Mouse (Mus musculus) intestine, embryonic 14.5 days (tissue): ENCODE data around the gene Icam5. TPM values are rescaled to one million over a fixed set of nuclear protein-coding genes. Genes with fewer than 3 reads are reported as not detected.

Source experiments
- ATAC-seq: fragments of 200-750 bp; cut with Nextera tagmentation; replicated peaks from 2 replicates; pipeline ENCODE4 v1.8.0; 2017; ENCODE audit warnings: low read depth, moderate number of reproducible peaks, moderate TSS enrichment, moderate library complexity; ENCODE audit not compliant: low FRiP score, low TSS enrichment
- DNase-seq: peaks from one replicate; pipeline ENCODE4 v3.0.0-alpha.2; 2018; ENCODE audit warnings: low spot score
- H3K27ac ChIP-seq: fragments of 300-500 bp; sonication (generic); 2 replicates; pipeline ENCODE4 v1.5.1; 2014; ENCODE audit warnings: low read depth, mild to moderate bottlenecking, control low read depth
- H3K27me3 ChIP-seq: fragments of 300-500 bp; sonication (generic); replicated peaks from 2 replicates; pipeline ENCODE4 v1.6.1; 2014; ENCODE audit warnings: low read length, control low read depth; ENCODE audit not compliant: control insufficient read depth, insufficient read depth
- H3K36me3 ChIP-seq: fragments of 300-500 bp; sonication (generic); 2 replicates; pipeline ENCODE4 v1.6.1; 2014; ENCODE audit warnings: low read length, control low read depth; ENCODE audit not compliant: control insufficient read depth, insufficient read depth
- H3K4me1 ChIP-seq: fragments of 300-500 bp; sonication (generic); replicated peaks from 2 replicates; pipeline ENCODE4 v1.6.1; 2014; ENCODE audit warnings: low read length, control low read depth, mixed read lengths; ENCODE audit not compliant: control insufficient read depth, insufficient read depth
- H3K4me2 ChIP-seq: fragments of 300-500 bp; sonication (generic); 2 replicates; pipeline ENCODE4 v1.6.1; 2014; ENCODE audit warnings: low read length
- H3K4me3 ChIP-seq: fragments of 300-500 bp; sonication (generic); 2 replicates; pipeline ENCODE4 v1.5.1; 2014; ENCODE audit warnings: low read depth, low read length, control low read depth, mixed read lengths
- H3K9ac ChIP-seq: fragments of 300-500 bp; sonication (generic); 2 replicates; pipeline ENCODE4 v1.6.1; 2014; ENCODE audit warnings: mild to moderate bottlenecking, low read length
- H3K9me3 ChIP-seq: fragments of 300-500 bp; sonication (generic); 2 replicates; pipeline ENCODE4 v1.6.1; 2016; ENCODE audit warnings: low read length, control low read depth; ENCODE audit not compliant: control insufficient read depth
- WGBS: fragments of 180-500 bp; shearing (Covaris S2); extraction: QIAGEN DNeasy Blood & Tissue Kit; methylation state at CpG from one replicate; pipeline ENCODE4 v1.1.7; 2014; 5-methylcytosine and 5-hydroxymethylcytosine counted together
- polyA plus RNA-seq: library from polyadenylated mRNA; unstranded; fragments of >200 nt; fragmentation: Nextera tagmentation; extraction: Ambion mirVana; gene quantifications from 2 replicates; pipeline ENCODE4 v1.2.1, GENCODE M21; 2014

Gene Icam5
- polyA plus RNA-seq, 1 experiment from 2014 or later, result 0.12 TPM

DNA sequence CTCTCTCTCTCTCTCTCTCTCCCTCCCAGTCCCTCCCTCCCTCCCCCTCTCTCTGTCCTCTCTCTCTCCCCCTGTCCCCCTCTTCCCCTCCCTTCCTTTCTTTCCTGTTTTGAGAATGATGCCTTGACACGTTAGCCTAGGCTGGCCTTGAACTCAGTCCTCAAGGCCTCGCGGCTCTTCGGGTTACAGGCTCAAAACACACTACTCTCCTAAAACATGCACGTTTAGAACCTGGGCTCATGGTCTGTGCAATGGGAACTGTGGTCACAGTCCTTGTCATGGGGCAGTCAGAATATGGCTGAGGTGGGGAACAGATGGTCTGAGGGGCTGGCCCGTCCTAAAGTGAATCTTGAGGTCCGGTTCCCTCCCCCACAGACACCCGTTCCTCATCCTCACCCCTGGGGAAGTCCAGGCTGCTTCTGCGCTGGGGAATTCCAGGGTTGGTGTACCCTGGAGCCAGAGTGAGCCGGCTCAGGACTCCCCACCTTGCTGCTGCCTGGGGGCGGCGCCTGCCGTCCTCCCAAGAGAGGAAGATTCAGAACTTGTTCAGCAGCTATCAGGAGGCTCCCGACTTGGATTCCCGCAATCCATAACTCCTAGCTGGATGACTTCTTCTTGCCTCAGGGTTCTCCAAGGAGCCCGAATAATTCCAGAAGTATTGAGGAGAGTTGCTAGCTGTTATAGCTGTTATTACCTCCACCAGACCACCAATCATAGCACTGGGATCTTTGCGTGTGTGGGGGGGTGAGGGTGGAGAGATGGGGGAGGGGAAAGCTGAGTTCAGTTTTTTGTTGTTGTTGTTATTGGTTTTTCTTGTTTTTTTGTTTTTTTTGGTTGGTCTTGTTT, 15.3 kb upstream of the Icam5 start:
- Histone ChIP-seq H3K4me3 (peak overlapping the region; percentile 38), H3K27me3 (peaks cover 41% of the 10 kb centered on the region), H3K27ac (no peak overlapping the region), H3K9me3 (no peaks in the 10 kb centered on the region), H3K36me3 (no peaks in the 10 kb centered on the region), H3K9ac (no peak overlapping the region), H3K4me1 (peaks cover 11% of the 10 kb centered on the region; the same call in 1 of the 2 replicates), H3K4me2 (peak overlapping the region; percentile 64)
- WGBS, result 5% methylated on average over 17 of the region's 17 CpGs
- DNase-seq (no peak), ATAC-seq (no peak)

DNA sequence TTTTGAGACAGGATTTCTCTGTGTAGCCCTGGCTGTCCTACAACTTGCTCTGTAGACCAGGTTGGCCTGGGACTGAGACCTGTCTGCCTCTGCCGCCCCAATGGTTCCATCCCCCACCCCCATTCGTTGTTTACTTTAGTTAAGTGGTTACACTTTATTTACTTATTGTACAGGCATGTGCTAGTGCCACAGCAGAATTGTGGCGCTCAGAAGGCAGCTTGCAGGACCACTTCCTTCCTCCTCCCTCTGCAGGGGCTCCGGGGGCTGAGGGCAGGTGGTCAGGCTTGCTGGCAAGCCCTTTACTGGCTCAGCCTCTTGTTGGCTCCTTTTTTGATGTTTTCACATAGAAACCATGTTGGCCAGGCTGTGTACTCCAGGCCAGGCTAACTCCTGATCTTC, 14.7 kb upstream of the Icam5 start:
- H3K9ac ChIP-seq, result no peak overlapping the region
- H3K36me3 ChIP-seq, result no peaks in the 10 kb centered on the region
- no peak overlapping the region for H3K27ac ChIP-seq
- peak overlapping the region; percentile 38; the same call in 1 of the 2 replicates for H3K4me3 ChIP-seq
- peak overlapping the region; percentile 64; the same call in 1 of the 2 replicates for H3K4me2 ChIP-seq
- no peaks in the 10 kb centered on the region for H3K9me3 ChIP-seq
- H3K27me3 ChIP-seq, result peaks cover 41% of the 10 kb centered on the region
- WGBS, result 25% methylated on average over 4 of the region's 4 CpGs
- ATAC-seq (no peak), DNase-seq (no peak)
- H3K4me1 ChIP-seq, result peaks cover 11% of the 10 kb centered on the region; the same call in 1 of the 2 replicates

DNA sequence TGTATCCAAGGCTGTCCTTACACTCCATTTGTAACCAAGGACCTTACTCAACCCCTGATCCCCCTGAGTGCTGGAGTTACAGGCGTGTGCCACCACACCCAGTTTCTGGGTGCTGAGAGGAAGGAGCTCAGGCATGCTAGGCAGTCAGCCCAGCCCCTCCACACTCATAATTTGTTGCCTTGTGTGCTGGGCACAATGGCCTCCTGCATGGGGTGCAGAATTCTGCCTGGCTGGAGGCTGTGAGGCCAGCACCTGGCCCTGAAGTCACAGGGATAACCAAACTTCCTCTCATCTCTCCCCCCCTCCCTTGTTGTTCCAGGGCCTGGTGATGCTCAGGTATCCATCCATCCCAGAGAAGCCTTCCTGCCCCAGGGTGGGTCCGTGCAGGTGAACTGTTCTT, 13.3 kb upstream of the Icam5 start:
- 81% methylated on average over 2 of the region's 2 CpGs for WGBS
- no peak overlapping the region for H3K4me2 ChIP-seq
- no peaks in the 10 kb centered on the region for H3K36me3 ChIP-seq
- H3K9ac ChIP-seq, result no peak overlapping the region
- H3K4me1 ChIP-seq, result peaks cover 11% of the 10 kb centered on the region; the same call in 1 of the 2 replicates
- ATAC-seq, result no peak
- H3K4me3 ChIP-seq, result no peak overlapping the region
- no peaks in the 10 kb centered on the region for H3K9me3 ChIP-seq
- no peak for DNase-seq
- H3K27ac ChIP-seq, result no peak overlapping the region
- peaks cover 41% of the 10 kb centered on the region for H3K27me3 ChIP-seq

DNA sequence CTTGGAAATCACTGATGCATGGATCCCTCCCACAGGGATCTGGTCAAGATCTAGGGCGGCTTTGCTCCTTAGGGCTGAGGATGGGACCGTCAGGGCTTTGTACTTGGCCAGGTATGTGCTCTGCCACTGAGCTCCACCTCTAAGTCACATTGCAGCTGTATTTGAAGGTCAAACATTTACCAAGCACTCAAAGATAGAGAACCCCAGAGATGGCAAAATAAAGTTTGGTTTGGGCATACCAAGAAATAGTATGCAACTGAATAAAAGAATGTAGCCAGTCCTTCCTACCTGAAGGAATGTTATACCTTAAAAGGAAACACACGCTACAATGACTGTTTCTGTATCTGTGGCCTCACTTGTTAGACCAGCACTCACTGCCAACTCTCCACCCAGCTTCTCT, 10.5 kb upstream of the Icam5 start:
- ATAC-seq (no peak), DNase-seq (no peak)
- H3K27ac ChIP-seq, result no peak overlapping the region
- WGBS, result 71% methylated on average over 3 of the region's 3 CpGs
- H3K4me3 ChIP-seq, result no peak overlapping the region
- H3K9ac ChIP-seq, result no peak overlapping the region
- no peaks in the 10 kb centered on the region for H3K36me3 ChIP-seq
- H3K9me3 ChIP-seq, result no peaks in the 10 kb centered on the region
- H3K27me3 ChIP-seq, result peaks cover 17% of the 10 kb centered on the region
- H3K4me1 ChIP-seq, result no peaks in the 10 kb centered on the region
- H3K4me2 ChIP-seq, result no peak overlapping the region

DNA sequence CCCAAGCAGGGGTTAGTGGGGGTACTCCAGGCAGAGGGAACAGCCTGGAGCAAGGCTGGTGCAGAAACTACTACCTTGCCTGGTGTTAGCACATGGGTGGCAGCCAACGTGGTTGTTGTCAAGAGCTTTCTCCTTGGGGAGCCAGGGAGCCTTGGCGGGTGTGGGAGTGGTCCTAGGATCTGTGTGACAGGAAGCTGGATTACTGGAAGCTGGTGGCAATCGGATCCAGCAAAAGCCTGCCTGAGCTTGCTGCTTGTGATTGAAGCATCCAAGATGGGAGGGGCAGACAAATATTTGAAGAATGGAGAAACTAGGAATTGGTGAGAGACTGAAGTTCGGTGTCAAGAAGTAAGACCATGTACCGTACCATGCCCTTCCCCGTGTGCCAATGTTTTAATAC, 9.6 kb upstream of the Icam5 start:
- Histone ChIP-seq H3K4me3 (no peak overlapping the region), H3K27ac (no peak overlapping the region), H3K4me1 (no peaks in the 10 kb centered on the region), H3K36me3 (no peaks in the 10 kb centered on the region), H3K4me2 (no peak overlapping the region), H3K27me3 (peaks cover 8% of the 10 kb centered on the region), H3K9me3 (no peaks in the 10 kb centered on the region), H3K9ac (no peak overlapping the region)
- WGBS, result 51% methylated on average over 6 of the region's 6 CpGs
- DNase-seq (no peak), ATAC-seq (no peak)

DNA sequence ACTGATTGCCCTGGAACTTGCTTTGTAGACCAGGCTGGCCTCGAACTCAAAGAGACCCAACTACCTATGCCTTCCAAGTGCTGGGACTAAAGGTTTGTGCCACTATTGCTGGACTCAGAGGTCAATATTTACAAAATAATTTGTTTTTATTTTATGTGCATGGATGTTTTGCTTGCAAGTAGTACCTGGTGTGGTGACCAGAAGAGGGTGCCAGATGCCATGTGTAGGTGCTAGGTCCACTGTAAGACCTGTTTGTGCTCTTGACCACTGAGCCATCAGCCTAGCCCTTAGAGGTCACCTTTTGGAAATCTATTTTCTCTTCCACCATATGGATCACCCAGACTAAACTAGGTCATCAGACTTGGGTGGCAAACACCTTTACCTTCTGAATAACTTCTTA, 9.1 kb upstream of the Icam5 start:
- Histone ChIP-seq H3K9ac (no peak overlapping the region), H3K4me3 (no peak overlapping the region), H3K27ac (no peak overlapping the region), H3K36me3 (no peaks in the 10 kb centered on the region), H3K27me3 (peaks cover 5% of the 10 kb centered on the region), H3K9me3 (no peaks in the 10 kb centered on the region), H3K4me2 (no peak overlapping the region), H3K4me1 (no peaks in the 10 kb centered on the region)
- ATAC-seq (no peak), DNase-seq (no peak)
- 84% methylated on average over 1 of the region's 1 CpGs for WGBS

DNA sequence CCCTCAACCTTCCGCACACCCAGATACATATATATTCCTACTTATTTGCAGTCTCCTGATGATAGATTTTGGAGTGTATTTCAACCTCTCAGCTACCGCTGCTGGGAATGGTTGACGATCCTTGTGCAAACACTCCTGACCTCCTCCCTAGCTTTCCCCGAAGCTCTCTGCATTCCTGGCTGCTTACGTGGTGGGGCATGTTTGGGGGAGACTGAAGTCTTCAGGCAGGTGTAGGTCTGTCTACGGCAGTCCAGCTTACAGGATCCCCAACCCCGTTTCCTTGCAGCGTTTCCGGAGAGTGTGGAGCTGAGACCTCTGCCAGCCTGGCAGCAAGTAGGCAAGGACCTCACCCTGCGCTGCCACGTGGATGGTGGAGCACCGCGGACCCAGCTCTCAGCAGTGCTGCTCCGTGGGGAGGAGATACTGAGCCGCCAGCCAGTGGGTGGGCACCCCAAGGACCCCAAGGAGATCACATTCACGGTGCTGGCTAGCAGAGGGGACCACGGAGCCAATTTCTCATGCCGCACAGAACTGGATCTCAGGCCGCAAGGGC, 6.5 kb upstream of the Icam5 start:
- Histone ChIP-seq H3K36me3 (no peaks in the 10 kb centered on the region), H3K9ac (0 out of 2 replicates have a peak overlapping the region, but pooled peaks have one; percentile 5), H3K27me3 (peaks cover 14% of the 10 kb centered on the region), H3K27ac (0 out of 2 replicates have a peak overlapping the region, but pooled peaks have one; percentile 3), H3K4me3 (no peak overlapping the region), H3K4me1 (peaks cover 14% of the 10 kb centered on the region), H3K4me2 (no peak overlapping the region; the same call in 1 of the 2 replicates), H3K9me3 (no peaks in the 10 kb centered on the region)
- DNase-seq (no peak), ATAC-seq (peak; percentile 17; the same call in 1 of the 2 replicates)
- WGBS, result 56% methylated on average over 19 of the region's 19 CpGs

DNA sequence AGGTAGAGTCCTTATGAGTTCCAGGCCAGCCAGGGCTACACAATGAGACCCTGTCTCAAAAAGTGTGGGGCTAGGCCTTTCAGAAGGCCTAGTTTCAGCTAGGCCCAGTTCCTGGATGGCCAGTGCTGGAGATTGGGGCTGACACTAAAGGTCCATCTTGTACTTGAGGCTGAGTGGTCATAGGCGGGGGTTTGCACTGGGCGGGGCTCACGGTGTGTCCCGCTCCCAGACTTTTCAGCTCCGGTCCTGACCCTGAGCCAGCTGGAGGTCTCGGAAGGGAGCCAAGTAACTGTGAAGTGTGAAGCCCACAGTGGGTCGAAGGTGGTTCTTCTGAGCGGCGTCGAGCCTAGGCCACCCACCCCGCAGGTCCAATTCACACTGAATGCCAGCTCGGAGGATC, 5.0 kb upstream of the Icam5 start:
- Histone ChIP-seq H3K4me1 (peaks cover 18% of the 10 kb centered on the region), H3K9me3 (no peaks in the 10 kb centered on the region), H3K27me3 (peaks cover 19% of the 10 kb centered on the region), H3K4me2 (no peak overlapping the region), H3K9ac (no peak overlapping the region), H3K27ac (no peak overlapping the region), H3K36me3 (no peaks in the 10 kb centered on the region), H3K4me3 (no peak overlapping the region)
- 81% methylated on average over 12 of the region's 12 CpGs for WGBS
- ATAC-seq (no peak), DNase-seq (no peak)
